Mouse (Mus musculus) stomach, embryonic 16.5 days (tissue): ENCODE data around the gene Nxnl1. TPM values are rescaled to one million over a fixed set of nuclear protein-coding genes. Genes with fewer than 3 reads are reported as not detected.

ENCODE experiments used
- ATAC-seq: fragments of 200-750 bp; cut with Nextera tagmentation; 2 replicates; pipeline ENCODE4 v1.8.0; 2017; ENCODE audit warnings: moderate number of reproducible peaks, moderate TSS enrichment; ENCODE audit not compliant: insufficient read depth, low FRiP score
- H3K27ac ChIP-seq: fragments of 300-500 bp; sonication (generic); 2 replicates; pipeline ENCODE4 v1.5.1; 2014; ENCODE audit warnings: low read length
- H3K27me3 ChIP-seq: fragments of 300-500 bp; sonication (generic); 2 replicates; pipeline ENCODE4 v1.6.1; 2014; ENCODE audit warnings: low read length, control low read depth, mixed read lengths; ENCODE audit not compliant: control insufficient read depth, insufficient read depth
- H3K36me3 ChIP-seq: fragments of 300-500 bp; sonication (generic); 2 replicates; pipeline ENCODE4 v1.6.1; 2014; ENCODE audit warnings: low read length; ENCODE audit not compliant: control insufficient read depth, insufficient read depth
- H3K4me1 ChIP-seq: fragments of 300-500 bp; sonication (generic); 2 replicates; pipeline ENCODE4 v1.6.1; 2014; ENCODE audit warnings: low read length, control low read depth, mixed read lengths; ENCODE audit not compliant: control insufficient read depth, insufficient read depth
- H3K4me2 ChIP-seq: fragments of 300-500 bp; sonication (generic); 2 replicates; pipeline ENCODE4 v1.6.1; 2014; ENCODE audit warnings: low read depth, low read length, mixed read lengths
- H3K4me3 ChIP-seq: fragments of 300-500 bp; sonication (generic); replicated peaks from 2 replicates; pipeline ENCODE4 v1.5.1; 2014; ENCODE audit warnings: mild to moderate bottlenecking, low read length
- H3K9ac ChIP-seq: fragments of 300-500 bp; sonication (generic); 2 replicates; pipeline ENCODE4 v1.6.1; 2014; ENCODE audit warnings: low read length
- H3K9me3 ChIP-seq: fragments of 300-500 bp; sonication (generic); replicated peaks from 2 replicates; pipeline ENCODE4 v1.6.1; 2016; ENCODE audit warnings: low read length, control low read depth; ENCODE audit not compliant: control insufficient read depth
- WGBS: fragments of 180-500 bp; shearing (Covaris S2); extraction: QIAGEN DNeasy Blood & Tissue Kit; methylation state at CpG from one replicate; pipeline ENCODE4 v1.1.7; 2014; 5-methylcytosine and 5-hydroxymethylcytosine counted together
- polyA plus RNA-seq: library from polyadenylated mRNA; unstranded; fragments of >200 nt; fragmentation: Nextera tagmentation; extraction: Ambion mirVana; gene quantifications from 2 replicates; pipeline ENCODE4 v1.2.1, GENCODE M21; 2015

Nxnl1 gene
- polyA plus RNA-seq, 1 experiment from 2014 or later: 0.08 TPM

GRCm38 (mm10) chr8:71591471-71592373, 25.3 kb upstream of the Nxnl1 start, which contains the start of gene Pgls:
TSS of gene Pgls (plus strand) at chr8:71592176.
- H3K4me2 ChIP-seq: peak within 1 kb of the TSS; percentile 68
- no peaks in the 10 kb centered on the region for H3K9me3 ChIP-seq
- H3K27me3 ChIP-seq: no peaks in the 10 kb centered on the region
- peak within 1 kb of the TSS; percentile 99 for H3K27ac ChIP-seq
- H3K4me1 ChIP-seq: peaks cover 24% of the 10 kb centered on the region
- H3K9ac ChIP-seq: peak within 1 kb of the TSS; percentile 98
- WGBS: under 1% methylated on average over 70 of the region's 71 CpGs
- peak; percentile 88 for ATAC-seq
- H3K36me3 ChIP-seq: no peaks in the 10 kb centered on the region; the same call in 1 of the 2 replicates
- H3K4me3 ChIP-seq: peak within 1 kb of the TSS; percentile 94

GRCm38 (mm10) chr8:71591017-71591416, 24.6 kb upstream of the Nxnl1 start:
- peak overlapping the region; percentile 99 for H3K27ac ChIP-seq
- peaks cover 24% of the 10 kb centered on the region for H3K4me1 ChIP-seq

GRCm38 (mm10) chr8:71588762-71589161, 22.4 kb upstream of the Nxnl1 start:
- 75% methylated on average over 3 of the region's 3 CpGs for WGBS
- Histone ChIP-seq H3K4me1 (peaks cover 19% of the 10 kb centered on the region), H3K4me2 (no peak overlapping the region), H3K9ac (no peak overlapping the region), H3K27ac (no peak overlapping the region), H3K27me3 (no peaks in the 10 kb centered on the region), H3K9me3 (no peaks in the 10 kb centered on the region), H3K4me3 (no peak overlapping the region), H3K36me3 (peaks cover 5% of the 10 kb centered on the region)
- no peak for ATAC-seq

More at GRCm38 (mm10) chr8:71591017-71591416, 24.6 kb upstream of the Nxnl1 start:
- 17% methylated on average over 5 of the region's 5 CpGs for WGBS
- peak overlapping the region; percentile 98 for H3K9ac ChIP-seq
- H3K9me3 ChIP-seq: no peaks in the 10 kb centered on the region
- ATAC-seq: no peak
- H3K27me3 ChIP-seq: no peaks in the 10 kb centered on the region
- H3K36me3 ChIP-seq: no peaks in the 10 kb centered on the region; the same call in 1 of the 2 replicates
- H3K4me2 ChIP-seq: peak overlapping the region; percentile 68
- peak overlapping the region; percentile 94 for H3K4me3 ChIP-seq

- H3K4me1 ChIP-seq: peaks cover 8% of the 10 kb centered on the region
- 71% methylated on average over 2 of the region's 2 CpGs for WGBS
- H3K4me3 ChIP-seq: no peak overlapping the region
- no peak for ATAC-seq
- no peak overlapping the region for H3K4me2 ChIP-seq
- H3K9ac ChIP-seq: no peak overlapping the region
- no peak overlapping the region for H3K27ac ChIP-seq
- H3K9me3 ChIP-seq: no peaks in the 10 kb centered on the region
- H3K36me3 ChIP-seq: peaks cover 5% of the 10 kb centered on the region
- H3K27me3 ChIP-seq: no peaks in the 10 kb centered on the region
Observed at GRCm38 (mm10) chr8:71586891-71587290, 20.5 kb upstream of the Nxnl1 start.

GRCm38 (mm10) chr8:71580201-71580600, 13.8 kb upstream of the Nxnl1 start:
- Histone ChIP-seq H3K27me3 (no peaks in the 10 kb centered on the region), H3K27ac (peak overlapping the region; percentile 58; the same call in 1 of the 2 replicates), H3K4me2 (no peak overlapping the region), H3K4me1 (no peaks in the 10 kb centered on the region), H3K36me3 (peaks cover 5% of the 10 kb centered on the region), H3K9ac (no peak overlapping the region), H3K4me3 (no peak overlapping the region), H3K9me3 (no peaks in the 10 kb centered on the region)
- no peak for ATAC-seq
- 55% methylated on average over 9 of the region's 9 CpGs for WGBS

- H3K4me1 ChIP-seq: no peaks in the 10 kb centered on the region
- 88% methylated on average over 14 of the region's 14 CpGs for WGBS
- peaks cover 3% of the 10 kb centered on the region for H3K36me3 ChIP-seq
- no peaks in the 10 kb centered on the region for H3K9me3 ChIP-seq
- H3K27ac ChIP-seq: no peak overlapping the region
- H3K4me2 ChIP-seq: no peak overlapping the region
- H3K9ac ChIP-seq: no peak overlapping the region
- no peak overlapping the region for H3K4me3 ChIP-seq
- no peak for ATAC-seq
- no peaks in the 10 kb centered on the region for H3K27me3 ChIP-seq
Observed at GRCm38 (mm10) chr8:71579476-71579875, 13.1 kb upstream of the Nxnl1 start.

- Histone ChIP-seq H3K4me1 (no peaks in the 10 kb centered on the region), H3K27me3 (no peaks in the 10 kb centered on the region), H3K4me2 (no peak overlapping the region), H3K4me3 (no peak overlapping the region), H3K36me3 (no peaks in the 10 kb centered on the region), H3K27ac (no peak overlapping the region), H3K9ac (no peak overlapping the region), H3K9me3 (no peaks in the 10 kb centered on the region)
- ATAC-seq: no peak
- 76% methylated on average over 1 of the region's 1 CpGs for WGBS
Observed at GRCm38 (mm10) chr8:71579009-71579408, 12.6 kb upstream of the Nxnl1 start.

GRCm38 (mm10) chr8:71577856-71578387, 11.5 kb upstream of the Nxnl1 start:
- Histone ChIP-seq H3K9ac (no peak overlapping the region), H3K27ac (no peak overlapping the region), H3K27me3 (no peaks in the 10 kb centered on the region), H3K4me2 (no peak overlapping the region), H3K4me3 (no peak overlapping the region), H3K36me3 (no peaks in the 10 kb centered on the region), H3K4me1 (no peaks in the 10 kb centered on the region), H3K9me3 (no peaks in the 10 kb centered on the region)
- 70% methylated on average over 4 of the region's 4 CpGs for WGBS
- ATAC-seq: no peak

GRCm38 (mm10) chr8:71575020-71575419, 8.6 kb upstream of the Nxnl1 start:
- Histone ChIP-seq H3K4me3 (no peak overlapping the region), H3K9me3 (no peaks in the 10 kb centered on the region), H3K4me1 (peaks cover 7% of the 10 kb centered on the region), H3K4me2 (no peak overlapping the region), H3K27ac (no peak overlapping the region), H3K36me3 (no peaks in the 10 kb centered on the region), H3K9ac (no peak overlapping the region), H3K27me3 (no peaks in the 10 kb centered on the region)
- ATAC-seq: no peak
- 68% methylated on average over 1 of the region's 1 CpGs for WGBS
